Comparison of ENCODE assay signal across 16 mouse cellular contexts in genomic region chr9:96063803-96064475, GRCm38 (mm10).
"Had no signal": no experiment of that assay in that cellular context is flagged by ENCODE, and none has a peak within 500 bp of the region (broad histone marks: within the 10 kb centered on the region; RNA-seq: fewer than 3 reads in every experiment).

No protein-coding gene starts in this region.

- ATAC-seq: hindbrain, embryonic 16.5 days; inflammation-experienced regulatory T-cells, adult 6 months; intestine, postnatal 0 days; midbrain, embryonic 16.5 days had no signal

- H3K9me3 ChIP-seq: limb, embryonic 13.5 days; midbrain, embryonic 10.5 days; neural tube, embryonic 13.5 days had no signal

- H3K27ac ChIP-seq: layer of hippocampus, adult 2 months; limb, embryonic 13.5 days; liver, embryonic 14.5 days; midbrain, embryonic 10.5 days; neural tube, embryonic 13.5 days had no signal

- H3K4me1 ChIP-seq: limb, embryonic 13.5 days; midbrain, embryonic 10.5 days; neural tube, embryonic 13.5 days had no signal

- H3K27me3 ChIP-seq: limb, embryonic 13.5 days; neural tube, embryonic 13.5 days had no signal

- DNase-seq: left cerebral cortex, postnatal 4 days; lung, adult 18-20 months; lung, postnatal 4 days; retina, postnatal 1 day; right cerebral cortex, postnatal 4 days; spleen, adult 18-20 months; thymus, postnatal 4 days had no signal

- H3K9ac ChIP-seq: limb, embryonic 13.5 days; liver, embryonic 14.5 days; neural tube, embryonic 13.5 days had no signal

- H3K4me2 ChIP-seq: limb, embryonic 13.5 days; neural tube, embryonic 13.5 days had no signal

- H3K4me3 ChIP-seq: layer of hippocampus, adult 2 months; limb, embryonic 13.5 days; midbrain, embryonic 10.5 days; neural tube, embryonic 13.5 days had no signal
